Mouse (Mus musculus) stomach, postnatal 0 days (tissue): ENCODE results near the gene Tdo2. TPM values are rescaled to one million over a fixed set of nuclear protein-coding genes. Genes with fewer than 3 reads are reported as not detected.

Experiments
- ATAC-seq: fragments of 200-750 bp; cut with Nextera tagmentation; 2 replicates; pipeline ENCODE4 v1.8.0; 2017; ENCODE audit not compliant: low FRiP score, low TSS enrichment
- DNase-seq: peaks from one replicate; pipeline ENCODE4 v3.0.0-alpha.2; 2016; ENCODE audit warnings: low spot score
- H3K27ac ChIP-seq: fragments of 300-500 bp; sonication (generic); replicated peaks from 2 replicates; pipeline ENCODE4 v1.5.1; 2014; ENCODE audit warnings: mild to moderate bottlenecking, control low read depth
- H3K27me3 ChIP-seq: fragments of 300-500 bp; sonication (generic); 2 replicates; pipeline ENCODE4 v1.6.1; 2014; ENCODE audit warnings: low read length; ENCODE audit not compliant: control insufficient read depth, insufficient read depth
- H3K36me3 ChIP-seq: fragments of 300-500 bp; sonication (generic); 2 replicates; pipeline ENCODE4 v1.6.1; 2014; ENCODE audit warnings: low read length, mixed read lengths; ENCODE audit not compliant: control insufficient read depth, insufficient read depth
- H3K4me1 ChIP-seq: fragments of 300-500 bp; sonication (generic); replicated peaks from 2 replicates; pipeline ENCODE4 v1.6.1; 2014; ENCODE audit warnings: antibody characterized with exemption; ENCODE audit not compliant: control insufficient read depth, insufficient read depth
- H3K4me2 ChIP-seq: fragments of 300-500 bp; sonication (generic); replicated peaks from 2 replicates; pipeline ENCODE4 v1.6.1; 2014; ENCODE audit warnings: low read depth, mild to moderate bottlenecking, control low read depth, moderate library complexity
- H3K4me3 ChIP-seq: fragments of 300-500 bp; sonication (generic); 2 replicates; pipeline ENCODE4 v1.5.1; 2014; ENCODE audit warnings: low read depth, low read length, control low read depth
- H3K9ac ChIP-seq: fragments of 300-500 bp; sonication (generic); 2 replicates; pipeline ENCODE4 v1.6.1; 2014; ENCODE audit warnings: mild to moderate bottlenecking, low read length, control low read depth, mixed read lengths
- H3K9me3 ChIP-seq: fragments of 300-500 bp; sonication (generic); 2 replicates; pipeline ENCODE4 v1.6.1; 2016; ENCODE audit warnings: low read length; ENCODE audit not compliant: control insufficient read depth
- CTCF ChIP-seq: IDR thresholded peaks from 2 replicates; pipeline ENCODE4 v1.5.1; 2016; ENCODE audit warnings: antibody characterized with exemption, low read depth, mild to moderate bottlenecking, moderate library complexity
- EP300 ChIP-seq: optimal IDR thresholded peaks from 2 replicates; pipeline ENCODE3; 2016; ENCODE audit warnings: antibody characterized with exemption
- WGBS: fragments of 180-500 bp; shearing (Covaris S2); extraction: QIAGEN DNeasy Blood & Tissue Kit; methylation state at CpG from one replicate; pipeline ENCODE4 v1.1.7; 2014; 5-methylcytosine and 5-hydroxymethylcytosine counted together
- polyA plus RNA-seq: library from polyadenylated mRNA; unstranded; fragments of >200 nt; fragmentation: Nextera tagmentation; extraction: Ambion mirVana; gene quantifications from 2 replicates; pipeline ENCODE4 v1.2.1, GENCODE M21; 2015

Gene Tdo2
- polyA plus RNA-seq, 1 experiment from 2014 or later = 2.8 TPM

- H3K4me1 ChIP-seq = no peaks in the 10 kb centered on the region
- no peak overlapping the region for H3K4me2 ChIP-seq
- DNase-seq (no peak), ATAC-seq (no peak)
- no peak overlapping the region for H3K9ac ChIP-seq
- no peak overlapping the region for H3K4me3 ChIP-seq
- WGBS = 30% methylated on average over 4 of the region's 4 CpGs
- TF ChIP-seq CTCF (no peak), EP300 (no peak)
- no peaks in the 10 kb centered on the region for H3K36me3 ChIP-seq
- no peaks in the 10 kb centered on the region for H3K9me3 ChIP-seq
- H3K27me3 ChIP-seq = no peaks in the 10 kb centered on the region
- H3K27ac ChIP-seq = no peak overlapping the region
These were observed 19.4 kb upstream of the Tdo2 start for GRCm38 (mm10) chr3:81995371-81995770.

GRCm38 (mm10) chr3:81990531-81990930 lies 14.5 kb upstream of the Tdo2 start:
- Histone ChIP-seq H3K4me3 (no peak overlapping the region), H3K4me1 (no peaks in the 10 kb centered on the region), H3K9me3 (no peaks in the 10 kb centered on the region), H3K9ac (no peak overlapping the region), H3K4me2 (no peak overlapping the region), H3K27me3 (no peaks in the 10 kb centered on the region), H3K36me3 (no peaks in the 10 kb centered on the region), H3K27ac (no peak overlapping the region)
- WGBS = 67% methylated on average over 3 of the region's 3 CpGs
- no peak for DNase-seq
- no peak for TF ChIP-seq CTCF
- no peak for TF ChIP-seq EP300
- no peak for ATAC-seq

GRCm38 (mm10) chr3:81989692-81990141 lies 13.7 kb upstream of the Tdo2 start:
- no peaks in the 10 kb centered on the region for H3K27me3 ChIP-seq
- no peak for TF ChIP-seq EP300
- no peak for TF ChIP-seq CTCF
- no peak overlapping the region for H3K9ac ChIP-seq
- no peak overlapping the region for H3K4me3 ChIP-seq
- WGBS = 24% methylated on average over 2 of the region's 2 CpGs
- H3K9me3 ChIP-seq = no peaks in the 10 kb centered on the region
- no peaks in the 10 kb centered on the region for H3K36me3 ChIP-seq
- no peak overlapping the region for H3K27ac ChIP-seq
- DNase-seq (no peak), ATAC-seq (no peak)
- H3K4me1 ChIP-seq = no peaks in the 10 kb centered on the region
- H3K4me2 ChIP-seq = no peak overlapping the region

- no peak overlapping the region for H3K4me3 ChIP-seq
- no peaks in the 10 kb centered on the region for H3K9me3 ChIP-seq
- no peaks in the 10 kb centered on the region for H3K4me1 ChIP-seq
- no peak overlapping the region for H3K27ac ChIP-seq
- H3K36me3 ChIP-seq = no peaks in the 10 kb centered on the region
- no peaks in the 10 kb centered on the region for H3K27me3 ChIP-seq
- no peak overlapping the region for H3K4me2 ChIP-seq
- TF ChIP-seq EP300 (no peak), CTCF (no peak)
- 91% methylated on average over 3 of the region's 3 CpGs for WGBS
- no peak for DNase-seq
- no peak overlapping the region for H3K9ac ChIP-seq
- ATAC-seq = no peak
These were observed 11.6 kb upstream of the Tdo2 start for GRCm38 (mm10) chr3:81987628-81988027.

GRCm38 (mm10) chr3:81986103-81986502 lies 10.1 kb upstream of the Tdo2 start:
- TF ChIP-seq EP300 (no peak), CTCF (no peak)
- Histone ChIP-seq H3K27me3 (no peaks in the 10 kb centered on the region), H3K9me3 (no peaks in the 10 kb centered on the region), H3K27ac (no peak overlapping the region), H3K9ac (no peak overlapping the region), H3K36me3 (no peaks in the 10 kb centered on the region), H3K4me1 (no peaks in the 10 kb centered on the region), H3K4me3 (no peak overlapping the region), H3K4me2 (no peak overlapping the region)
- ATAC-seq (no peak), DNase-seq (no peak)
- 77% methylated on average over 2 of the region's 2 CpGs for WGBS

- no peak for TF ChIP-seq CTCF
- no peak for TF ChIP-seq EP300
- H3K9me3 ChIP-seq = no peaks in the 10 kb centered on the region
- no peaks in the 10 kb centered on the region for H3K27me3 ChIP-seq
- H3K27ac ChIP-seq = no peak overlapping the region
- no peak overlapping the region for H3K9ac ChIP-seq
- 50% methylated on average over 1 of the region's 1 CpGs for WGBS
- no peak overlapping the region for H3K4me3 ChIP-seq
- no peak for ATAC-seq
- H3K4me2 ChIP-seq = no peak overlapping the region
- H3K4me1 ChIP-seq = no peaks in the 10 kb centered on the region
- no peak for DNase-seq
- no peaks in the 10 kb centered on the region for H3K36me3 ChIP-seq
These were observed 9.1 kb upstream of the Tdo2 start for GRCm38 (mm10) chr3:81985100-81985499.
